Mouse (Mus musculus): ENCODE measurements around the gene Unc5c. TPM values are rescaled to one million over a fixed set of nuclear protein-coding genes. Genes with fewer than 3 reads are reported as not detected.

Unc5c gene
- polyA plus RNA-seq, 1 experiment from 2014 or later: 20.7 TPM

DNA sequence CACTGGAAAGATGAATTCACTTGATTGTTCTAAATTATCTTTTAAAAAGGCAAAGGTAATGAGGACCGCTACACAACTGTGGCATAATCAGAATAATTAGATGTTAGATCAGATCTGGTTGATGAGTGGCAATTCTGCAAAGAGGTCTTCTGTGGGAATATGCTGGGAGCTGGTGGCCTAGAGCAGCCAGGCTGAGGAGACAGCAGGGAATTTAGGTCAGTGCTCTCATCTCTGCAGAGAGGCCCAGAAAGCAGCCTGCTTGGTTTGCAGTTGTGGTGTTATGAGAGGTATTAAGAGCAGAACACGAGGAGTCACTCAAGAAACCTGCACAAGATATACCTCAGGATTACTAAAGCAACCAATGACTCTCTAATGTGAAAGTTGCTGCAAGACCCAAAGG, 133.9 kb downstream of the Unc5c start:
- H3K4me1 ChIP-seq (ENCODE audit: control insufficient read depth, insufficient read depth, low read length): no peaks in the 10 kb centered on the region
- H3K9ac ChIP-seq (replicated peaks; ENCODE audit: low read depth, low read length): no peak overlapping the region
- no peaks in the 10 kb centered on the region for H3K27me3 ChIP-seq (ENCODE audit: control insufficient read depth, insufficient read depth, low read length)
- no peak overlapping the region for H3K4me2 ChIP-seq (ENCODE audit: low read depth, low read length)
- no peaks in the 10 kb centered on the region for H3K9me3 ChIP-seq (ENCODE audit: control insufficient read depth, low read length)
- H3K4me3 ChIP-seq (ENCODE audit: low read depth, low read length): no peak overlapping the region
- no peaks in the 10 kb centered on the region for H3K36me3 ChIP-seq (ENCODE audit: control insufficient read depth, insufficient read depth, low read length)
- H3K27ac ChIP-seq (ENCODE audit: low read depth, low read length): no peak overlapping the region
- no peak for ATAC-seq (ENCODE audit: low read depth)
- WGBS: 75% methylated on average over 2 of the region's 2 CpGs

DNA sequence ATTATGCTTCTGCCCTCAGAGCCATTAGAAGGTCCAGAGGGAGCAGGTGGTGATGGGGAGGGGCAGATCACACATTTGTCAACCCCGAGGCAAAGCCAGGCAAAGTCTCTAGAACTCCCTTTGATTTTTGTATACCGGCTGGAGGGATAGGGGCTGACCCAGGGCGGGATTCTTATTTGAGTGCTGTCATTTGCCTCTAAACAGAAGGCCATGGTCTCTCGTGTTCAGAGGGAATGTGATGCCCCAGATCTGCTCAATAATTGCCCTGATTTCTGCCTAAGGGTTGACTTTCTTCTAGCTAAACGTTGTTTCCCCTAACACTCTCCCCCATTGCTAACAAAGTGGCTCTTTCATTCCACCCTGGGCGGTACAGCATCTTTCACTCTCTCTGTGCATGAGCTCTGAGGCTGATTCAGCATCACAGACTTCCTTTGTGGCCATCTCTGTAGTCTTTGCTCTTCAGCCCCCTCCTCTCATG, 136.1 kb downstream of the Unc5c start:
- WGBS: 13% methylated on average over 6 of the region's 6 CpGs
- Histone ChIP-seq H3K9me3 (ENCODE audit: control insufficient read depth, low read length) (no peaks in the 10 kb centered on the region), H3K9ac (replicated peaks; ENCODE audit: low read depth, low read length) (no peak overlapping the region)

GRCm38 (mm10) chr3:141616718-141617117, 151.7 kb downstream of the Unc5c start:
- Histone ChIP-seq H3K4me2 (ENCODE audit: low read depth, low read length) (no peak overlapping the region), H3K27me3 (ENCODE audit: control insufficient read depth, insufficient read depth, low read length) (no peaks in the 10 kb centered on the region), H3K36me3 (ENCODE audit: control insufficient read depth, insufficient read depth, low read length) (no peaks in the 10 kb centered on the region), H3K4me1 (ENCODE audit: control insufficient read depth, insufficient read depth, low read length) (no peaks in the 10 kb centered on the region), H3K27ac (ENCODE audit: low read depth, low read length) (no peak overlapping the region), H3K9me3 (ENCODE audit: control insufficient read depth, low read length) (no peaks in the 10 kb centered on the region), H3K4me3 (ENCODE audit: low read depth, low read length) (no peak overlapping the region), H3K9ac (replicated peaks; ENCODE audit: low read depth, low read length) (no peak overlapping the region)
- ATAC-seq (ENCODE audit: low read depth): no peak
- 77% methylated on average over 1 of the region's 1 CpGs for WGBS

More for the DNA sequence above, 136.1 kb downstream of the Unc5c start:
- peak overlapping the region; percentile 12; the same call in 1 of the 2 replicates for H3K4me2 ChIP-seq (ENCODE audit: low read depth, low read length)
- H3K4me1 ChIP-seq (ENCODE audit: control insufficient read depth, insufficient read depth, low read length): no peaks in the 10 kb centered on the region
- no peak overlapping the region for H3K27ac ChIP-seq (ENCODE audit: low read depth, low read length)
- peak; percentile 51; the same call in 1 of the 2 replicates for ATAC-seq (ENCODE audit: low read depth)
- no peaks in the 10 kb centered on the region for H3K27me3 ChIP-seq (ENCODE audit: control insufficient read depth, insufficient read depth, low read length)
- H3K36me3 ChIP-seq (ENCODE audit: control insufficient read depth, insufficient read depth, low read length): no peaks in the 10 kb centered on the region
- no peak overlapping the region for H3K4me3 ChIP-seq (ENCODE audit: low read depth, low read length)

GRCm38 (mm10) chr3:141618675-141619074, 153.7 kb downstream of the Unc5c start:
- no peak overlapping the region for H3K4me3 ChIP-seq (ENCODE audit: low read depth, low read length)
- no peak overlapping the region for H3K27ac ChIP-seq (ENCODE audit: low read depth, low read length)
- no peak for ATAC-seq (ENCODE audit: low read depth)
- H3K4me1 ChIP-seq (ENCODE audit: control insufficient read depth, insufficient read depth, low read length): no peaks in the 10 kb centered on the region
- no peak overlapping the region for H3K9ac ChIP-seq (replicated peaks; ENCODE audit: low read depth, low read length)
- H3K27me3 ChIP-seq (ENCODE audit: control insufficient read depth, insufficient read depth, low read length): no peaks in the 10 kb centered on the region
- no peaks in the 10 kb centered on the region for H3K36me3 ChIP-seq (ENCODE audit: control insufficient read depth, insufficient read depth, low read length)
- H3K4me2 ChIP-seq (ENCODE audit: low read depth, low read length): no peak overlapping the region
- WGBS: 87% methylated on average over 1 of the region's 1 CpGs
- H3K9me3 ChIP-seq (ENCODE audit: control insufficient read depth, low read length): no peaks in the 10 kb centered on the region

GRCm38 (mm10) chr3:141621496-141621895, 156.5 kb downstream of the Unc5c start:
- Histone ChIP-seq H3K4me2 (ENCODE audit: low read depth, low read length) (no peak overlapping the region), H3K27me3 (ENCODE audit: control insufficient read depth, insufficient read depth, low read length) (no peaks in the 10 kb centered on the region), H3K27ac (ENCODE audit: low read depth, low read length) (no peak overlapping the region), H3K9me3 (ENCODE audit: control insufficient read depth, low read length) (no peaks in the 10 kb centered on the region), H3K36me3 (ENCODE audit: control insufficient read depth, insufficient read depth, low read length) (no peaks in the 10 kb centered on the region), H3K4me3 (ENCODE audit: low read depth, low read length) (no peak overlapping the region), H3K9ac (replicated peaks; ENCODE audit: low read depth, low read length) (no peak overlapping the region), H3K4me1 (ENCODE audit: control insufficient read depth, insufficient read depth, low read length) (no peaks in the 10 kb centered on the region)
- ATAC-seq (ENCODE audit: low read depth): no peak
- WGBS: 80% methylated on average over 1 of the region's 1 CpGs

GRCm38 (mm10) chr3:141626935-141627638, 162.1 kb downstream of the Unc5c start:
- H3K27ac ChIP-seq (ENCODE audit: low read depth, low read length): no peak overlapping the region
- no peak for ATAC-seq (ENCODE audit: low read depth)
- WGBS: 68% methylated on average over 1 of the region's 1 CpGs
- H3K27me3 ChIP-seq (ENCODE audit: control insufficient read depth, insufficient read depth, low read length): no peaks in the 10 kb centered on the region
- no peak overlapping the region for H3K4me3 ChIP-seq (ENCODE audit: low read depth, low read length)
- no peaks in the 10 kb centered on the region for H3K4me1 ChIP-seq (ENCODE audit: control insufficient read depth, insufficient read depth, low read length)
- no peak overlapping the region for H3K9ac ChIP-seq (replicated peaks; ENCODE audit: low read depth, low read length)
- no peaks in the 10 kb centered on the region for H3K36me3 ChIP-seq (ENCODE audit: control insufficient read depth, insufficient read depth, low read length)
- no peaks in the 10 kb centered on the region for H3K9me3 ChIP-seq (ENCODE audit: control insufficient read depth, low read length)
- no peak overlapping the region for H3K4me2 ChIP-seq (ENCODE audit: low read depth, low read length)

DNA sequence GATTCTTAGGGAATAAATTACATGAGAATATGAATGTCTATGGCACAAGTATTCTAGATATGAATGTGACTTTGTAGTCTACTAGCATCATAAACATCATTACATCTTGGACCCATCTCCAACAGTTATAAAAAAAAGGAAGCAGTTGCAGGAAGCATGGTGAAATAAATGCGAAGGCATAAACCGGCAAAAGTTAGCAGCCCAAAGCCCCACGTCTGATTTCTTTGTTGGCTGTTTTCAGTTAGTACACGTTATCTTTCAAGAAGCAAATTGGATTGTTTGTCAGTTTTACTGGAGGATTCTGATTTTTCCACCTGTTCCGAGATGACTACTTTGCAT, 162.6 kb downstream of the Unc5c start:
- Histone ChIP-seq H3K27ac (ENCODE audit: low read depth, low read length) (no peak overlapping the region), H3K9me3 (ENCODE audit: control insufficient read depth, low read length) (no peaks in the 10 kb centered on the region), H3K4me3 (ENCODE audit: low read depth, low read length) (no peak overlapping the region), H3K9ac (replicated peaks; ENCODE audit: low read depth, low read length) (no peak overlapping the region), H3K4me2 (ENCODE audit: low read depth, low read length) (no peak overlapping the region), H3K4me1 (ENCODE audit: control insufficient read depth, insufficient read depth, low read length) (no peaks in the 10 kb centered on the region), H3K27me3 (ENCODE audit: control insufficient read depth, insufficient read depth, low read length) (no peaks in the 10 kb centered on the region), H3K36me3 (ENCODE audit: control insufficient read depth, insufficient read depth, low read length) (no peaks in the 10 kb centered on the region)
- ATAC-seq (ENCODE audit: low read depth): no peak
- WGBS: 82% methylated on average over 5 of the region's 5 CpGs

DNA sequence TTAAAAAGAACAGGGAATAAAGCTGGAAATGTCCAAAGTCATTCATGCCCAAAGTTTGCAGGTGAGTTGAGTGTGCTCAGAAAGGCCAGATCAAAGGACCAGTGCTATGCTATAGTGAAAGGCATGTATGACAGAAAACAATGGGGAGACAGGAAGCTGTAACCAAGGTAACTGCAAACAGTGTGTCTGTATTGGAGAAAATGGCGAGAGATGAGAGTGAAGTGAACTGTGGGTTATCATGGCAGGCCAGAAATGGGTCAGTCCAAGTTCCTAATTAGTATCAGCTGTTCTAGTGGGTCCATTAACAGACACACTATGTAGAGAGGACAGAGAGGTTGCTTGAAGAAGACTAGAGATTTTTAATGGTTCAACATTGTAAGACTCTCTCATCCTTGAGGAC, 164.4 kb downstream of the Unc5c start:
- 35% methylated on average over 1 of the region's 1 CpGs for WGBS
- ATAC-seq (ENCODE audit: low read depth): no peak

DNA sequence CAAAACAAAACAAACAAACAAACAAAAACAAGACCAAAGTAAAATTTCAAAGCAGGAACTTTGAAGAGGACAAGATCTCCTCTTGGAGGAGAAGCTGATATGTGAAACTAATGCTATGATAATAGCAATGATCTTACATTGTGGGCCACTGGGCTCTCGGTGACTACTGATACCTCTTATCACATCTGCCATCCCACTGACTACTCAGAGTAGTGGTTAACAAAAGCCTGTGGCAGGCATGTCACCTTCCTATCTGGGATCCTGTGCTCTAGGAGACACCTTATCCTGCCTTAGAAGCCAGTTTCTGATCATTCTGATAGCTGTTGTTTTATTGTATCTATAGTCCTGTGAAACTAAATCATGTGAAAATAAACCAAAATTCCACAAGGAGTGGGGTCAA, 172.9 kb downstream of the Unc5c start:
- WGBS: 71% methylated on average over 1 of the region's 1 CpGs
- no peaks in the 10 kb centered on the region for H3K9me3 ChIP-seq (ENCODE audit: control insufficient read depth, low read length)
- no peak for ATAC-seq (ENCODE audit: low read depth)

More for the DNA sequence above, 164.4 kb downstream of the Unc5c start:
- no peaks in the 10 kb centered on the region for H3K36me3 ChIP-seq (ENCODE audit: control insufficient read depth, insufficient read depth, low read length)
- no peaks in the 10 kb centered on the region for H3K27me3 ChIP-seq (ENCODE audit: control insufficient read depth, insufficient read depth, low read length)
- no peak overlapping the region for H3K9ac ChIP-seq (replicated peaks; ENCODE audit: low read depth, low read length)
- H3K27ac ChIP-seq (ENCODE audit: low read depth, low read length): no peak overlapping the region
- H3K9me3 ChIP-seq (ENCODE audit: control insufficient read depth, low read length): no peaks in the 10 kb centered on the region
- H3K4me3 ChIP-seq (ENCODE audit: low read depth, low read length): no peak overlapping the region
- H3K4me2 ChIP-seq (ENCODE audit: low read depth, low read length): no peak overlapping the region
- no peaks in the 10 kb centered on the region for H3K4me1 ChIP-seq (ENCODE audit: control insufficient read depth, insufficient read depth, low read length)

More for the DNA sequence above, 172.9 kb downstream of the Unc5c start:
- no peak overlapping the region for H3K4me3 ChIP-seq (ENCODE audit: low read depth, low read length)
- H3K36me3 ChIP-seq (ENCODE audit: control insufficient read depth, insufficient read depth, low read length): no peaks in the 10 kb centered on the region
- no peak overlapping the region for H3K27ac ChIP-seq (ENCODE audit: low read depth, low read length)
- no peaks in the 10 kb centered on the region for H3K27me3 ChIP-seq (ENCODE audit: control insufficient read depth, insufficient read depth, low read length)
- H3K4me2 ChIP-seq (ENCODE audit: low read depth, low read length): no peak overlapping the region
- H3K9ac ChIP-seq (replicated peaks; ENCODE audit: low read depth, low read length): no peak overlapping the region
- no peaks in the 10 kb centered on the region for H3K4me1 ChIP-seq (ENCODE audit: control insufficient read depth, insufficient read depth, low read length)

Measured in neural tube, embryonic 14.5 days (tissue).